In the genomic region with DNA sequence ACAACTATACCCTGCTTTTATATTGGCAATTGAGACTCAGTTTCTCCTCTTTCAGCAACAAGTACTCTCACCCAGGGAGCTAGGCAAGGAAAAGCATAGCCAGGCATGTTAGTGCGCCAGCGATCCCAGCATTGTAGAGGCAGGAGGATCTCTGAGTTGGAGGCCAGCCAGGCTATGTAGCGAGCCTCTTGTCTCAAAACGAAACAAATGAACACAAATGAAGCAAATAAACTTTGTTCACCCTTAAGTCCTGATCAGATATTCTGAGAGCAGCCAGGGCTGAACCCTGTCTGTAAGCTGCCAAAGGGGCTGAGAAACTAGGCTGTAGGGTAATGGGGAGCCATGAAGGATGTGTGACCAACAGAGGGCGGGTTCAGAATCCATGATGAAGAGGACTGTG, we compare ENCODE assay signal across 10 mouse cellular contexts. TPM values are rescaled to one million over a fixed set of nuclear protein-coding genes. Genes with fewer than 3 reads are reported as not detected.
A peak's percentile ranks its signal among the peaks of the same experiment; 100 is the strongest.
DNase-seq lines count a peak whose midpoint lies in the region; ATAC-seq lines count a peak whose summit lies in the region.
"Had no signal": no experiment of that assay in that cellular context is flagged by ENCODE, and none has a peak within 500 bp of the region (broad histone marks: within the 10 kb centered on the region; RNA-seq: fewer than 3 reads in every experiment).

No protein-coding gene starts in this region.

- WGBS in liver, embryonic 13.5 days (ENCODE audit: insufficient replicate concordance) = 79% methylated on average over 5 of the region's 5 CpGs
- 91% methylated on average over 5 of the region's 5 CpGs for WGBS in liver, embryonic 12.5 days (ENCODE audit: insufficient replicate concordance)
- WGBS in hindbrain, embryonic 13.5 days = 97% methylated on average over 5 of the region's 5 CpGs
- WGBS in neural tube, embryonic 15.5 days = 89% methylated on average over 5 of the region's 5 CpGs

- no peak overlapping the region for H3K9ac ChIP-seq in liver, embryonic 13.5 days
- H3K9ac ChIP-seq in liver, embryonic 12.5 days = no peak overlapping the region
- peak overlapping the region; percentile 46 for H3K9ac ChIP-seq in hindbrain, embryonic 13.5 days
- no peak overlapping the region for H3K9ac ChIP-seq in neural tube, embryonic 15.5 days (replicated peaks)
- H3K9ac ChIP-seq: midbrain, embryonic 12.5 days had no signal

- peaks cover 37% of the 10 kb centered on the region for H3K4me1 ChIP-seq in liver, embryonic 13.5 days (replicated peaks)
- H3K4me1 ChIP-seq in liver, embryonic 12.5 days = peaks cover 54% of the 10 kb centered on the region
- H3K4me1 ChIP-seq in hindbrain, embryonic 13.5 days (replicated peaks) = peaks cover 29% of the 10 kb centered on the region
- H3K4me1 ChIP-seq in neural tube, embryonic 15.5 days = peaks cover 37% of the 10 kb centered on the region

- no peak overlapping the region for H3K4me3 ChIP-seq in liver, embryonic 13.5 days (replicated peaks)
- H3K4me3 ChIP-seq in liver, embryonic 12.5 days = no peak overlapping the region
- H3K4me3 ChIP-seq in hindbrain, embryonic 13.5 days = no peak overlapping the region
- no peak overlapping the region for H3K4me3 ChIP-seq in neural tube, embryonic 15.5 days (replicated peaks)
- H3K4me3 ChIP-seq: embryonic facial prominence, embryonic 12.5 days; midbrain, embryonic 12.5 days had no signal

- H3K36me3 ChIP-seq in liver, embryonic 13.5 days = peaks cover 31% of the 10 kb centered on the region
- peaks cover 39% of the 10 kb centered on the region for H3K36me3 ChIP-seq in liver, embryonic 12.5 days
- peaks cover 30% of the 10 kb centered on the region for H3K36me3 ChIP-seq in hindbrain, embryonic 13.5 days
- peaks cover 28% of the 10 kb centered on the region for H3K36me3 ChIP-seq in neural tube, embryonic 15.5 days

- no peaks in the 10 kb centered on the region for H3K27me3 ChIP-seq in liver, embryonic 13.5 days
- no peaks in the 10 kb centered on the region for H3K27me3 ChIP-seq in liver, embryonic 12.5 days (replicated peaks)
- H3K27me3 ChIP-seq in hindbrain, embryonic 13.5 days = peaks cover 3% of the 10 kb centered on the region; the same call in 1 of the 2 replicates
- no peaks in the 10 kb centered on the region for H3K27me3 ChIP-seq in neural tube, embryonic 15.5 days (replicated peaks)
- H3K27me3 ChIP-seq: embryonic facial prominence, embryonic 12.5 days had no signal

- ATAC-seq in liver, embryonic 13.5 days (ENCODE audit: low read depth) = no peak
- no peak for ATAC-seq in liver, embryonic 12.5 days
- ATAC-seq in hindbrain, embryonic 13.5 days (ENCODE audit: low FRiP score) = no peak
- no peak for ATAC-seq in neural tube, embryonic 15.5 days (ENCODE audit: low FRiP score)

- peak; percentile 52 for DNase-seq in cerebellum, adult 11-12 months
- no peak for DNase-seq in cerebellum, postnatal 10 days
- DNase-seq in liver, embryonic 13.5 days = no peak
- no peak for DNase-seq in layer of hippocampus, adult 11-12 months (ENCODE audit: low spot score)
- no peak for DNase-seq in urinary bladder, postnatal 36 days (ENCODE audit: low spot score in 2 of 2)

- peak overlapping the region; percentile 36; the same call in 1 of the 2 replicates for H3K27ac ChIP-seq in liver, embryonic 13.5 days
- no peak overlapping the region for H3K27ac ChIP-seq in liver, embryonic 12.5 days
- peak overlapping the region; percentile 18; the same call in 1 of the 2 replicates for H3K27ac ChIP-seq in hindbrain, embryonic 13.5 days
- H3K27ac ChIP-seq in neural tube, embryonic 15.5 days (replicated peaks) = peak overlapping the region; percentile 51; the same call in 1 of the 2 replicates
- H3K27ac ChIP-seq: midbrain, embryonic 12.5 days had no signal

- H3K4me2 ChIP-seq in liver, embryonic 13.5 days = no peak overlapping the region
- no peak overlapping the region for H3K4me2 ChIP-seq in liver, embryonic 12.5 days
- no peak overlapping the region for H3K4me2 ChIP-seq in hindbrain, embryonic 13.5 days
- H3K4me2 ChIP-seq in neural tube, embryonic 15.5 days = no peak overlapping the region
- H3K4me2 ChIP-seq: embryonic facial prominence, embryonic 12.5 days; midbrain, embryonic 12.5 days had no signal

- no peaks in the 10 kb centered on the region for H3K9me3 ChIP-seq in liver, embryonic 13.5 days (replicated peaks)
- H3K9me3 ChIP-seq in liver, embryonic 12.5 days (replicated peaks) = no peaks in the 10 kb centered on the region
- no peaks in the 10 kb centered on the region for H3K9me3 ChIP-seq in hindbrain, embryonic 13.5 days
- no peaks in the 10 kb centered on the region for H3K9me3 ChIP-seq in neural tube, embryonic 15.5 days (replicated peaks)
- H3K9me3 ChIP-seq: embryonic facial prominence, embryonic 12.5 days; midbrain, embryonic 12.5 days had no signal

RNA-seq across cellular contexts. Expression of gene Gtpbp3, which starts 7.9 kb away (rescaled TPM):
- polyA plus RNA-seq in liver, embryonic 13.5 days (2015; fragmentation: Nextera tagmentation; extraction: Ambion mirVana) = 6.8 and 7.3 TPM in 2 replicates
- 9.3 and 9.6 TPM in 2 replicates for polyA plus RNA-seq in liver, embryonic 12.5 days (2016; fragmentation: Nextera tagmentation; extraction: Ambion mirVana)
- polyA plus RNA-seq in hindbrain, embryonic 13.5 days (2015; fragmentation: Nextera tagmentation; extraction: Ambion mirVana) = 13.7 and 14.3 TPM in 2 replicates
- 15.4 and 17.1 TPM in 2 replicates for polyA plus RNA-seq in neural tube, embryonic 15.5 days (2015; fragmentation: Nextera tagmentation; extraction: Ambion mirVana)

RNA-seq across cellular contexts. Expression of gene Ano8, which starts 10.0 kb away (rescaled TPM):
- 0.12 and 0.14 TPM in 2 replicates for polyA plus RNA-seq in liver, embryonic 13.5 days (2015; fragmentation: Nextera tagmentation; extraction: Ambion mirVana)
- polyA plus RNA-seq in liver, embryonic 12.5 days (2016; fragmentation: Nextera tagmentation; extraction: Ambion mirVana) = 1.2 TPM in 2 replicates
- polyA plus RNA-seq in hindbrain, embryonic 13.5 days (2015; fragmentation: Nextera tagmentation; extraction: Ambion mirVana) = 6.6 and 7.1 TPM in 2 replicates
- 5.7 and 6.8 TPM in 2 replicates for polyA plus RNA-seq in neural tube, embryonic 15.5 days (2015; fragmentation: Nextera tagmentation; extraction: Ambion mirVana)

RNA-seq across cellular contexts. Expression of gene Plvap, which starts 15.7 kb away (rescaled TPM):
- polyA plus RNA-seq in liver, embryonic 13.5 days (2015; fragmentation: Nextera tagmentation; extraction: Ambion mirVana) = 24.3 and 28.4 TPM in 2 replicates
- polyA plus RNA-seq in liver, embryonic 12.5 days (2016; fragmentation: Nextera tagmentation; extraction: Ambion mirVana) = 44.8 and 46.7 TPM in 2 replicates
- 13.8 and 14.0 TPM in 2 replicates for polyA plus RNA-seq in hindbrain, embryonic 13.5 days (2015; fragmentation: Nextera tagmentation; extraction: Ambion mirVana)
- polyA plus RNA-seq in neural tube, embryonic 15.5 days (2015; fragmentation: Nextera tagmentation; extraction: Ambion mirVana) = 9.5 and 21.1 TPM in 2 replicates

RNA-seq across cellular contexts. Expression of gene Dda1, which starts 26.8 kb away (rescaled TPM):
- polyA plus RNA-seq in liver, embryonic 13.5 days (2015; fragmentation: Nextera tagmentation; extraction: Ambion mirVana) = 50.9 and 51.6 TPM in 2 replicates
- 60.6 and 63.1 TPM in 2 replicates for polyA plus RNA-seq in liver, embryonic 12.5 days (2016; fragmentation: Nextera tagmentation; extraction: Ambion mirVana)
- polyA plus RNA-seq in hindbrain, embryonic 13.5 days (2015; fragmentation: Nextera tagmentation; extraction: Ambion mirVana) = 212 and 214 TPM in 2 replicates
- polyA plus RNA-seq in neural tube, embryonic 15.5 days (2015; fragmentation: Nextera tagmentation; extraction: Ambion mirVana) = 223 and 252 TPM in 2 replicates

RNA-seq across cellular contexts. Expression of gene Ccdc194, which starts 29.7 kb away (rescaled TPM):
- polyA plus RNA-seq in liver, embryonic 13.5 days (2015; fragmentation: Nextera tagmentation; extraction: Ambion mirVana) = 0.15 TPM in 2 replicates
- 0.30 and 0.57 TPM in 2 replicates for polyA plus RNA-seq in liver, embryonic 12.5 days (2016; fragmentation: Nextera tagmentation; extraction: Ambion mirVana)
- polyA plus RNA-seq in hindbrain, embryonic 13.5 days (2015; fragmentation: Nextera tagmentation; extraction: Ambion mirVana) = 0.31 and 0.49 TPM in 2 replicates
- 0.13 TPM in 2 replicates for polyA plus RNA-seq in neural tube, embryonic 15.5 days (2015; fragmentation: Nextera tagmentation; extraction: Ambion mirVana)
